Mouse (Mus musculus) stomach, postnatal 0 days (tissue): ENCODE measurements at regions not wholly inside any gene's neighbourhood (a gene's known extent, or its start where the extent isn't known, plus 50 kb on each side); places are given as distances from the start of the nearest gene placed in this dataset.

Experiments used
- CTCF ChIP-seq: IDR thresholded peaks from 2 replicates; pipeline ENCODE4 v1.5.1; 2016; ENCODE audit warnings: antibody characterized with exemption, low read depth, mild to moderate bottlenecking, moderate library complexity
- EP300 ChIP-seq: optimal IDR thresholded peaks from 2 replicates; pipeline ENCODE3; 2016; ENCODE audit warnings: antibody characterized with exemption

GRCm38 (mm10) chr5:74905504-74906061 lies 139.0 kb downstream of the Chic2 start:
- no peak for TF ChIP-seq CTCF
- TF ChIP-seq EP300, result no peak
